Mouse (Mus musculus) urinary bladder, postnatal 25 days (tissue): ENCODE results near the gene 1810043G02Rik.
"Not testable (repeated sequence)": the region's sequence is repeated elsewhere in the genome, so short reads cannot be mapped to it uniquely, and the experiment has no call there.

Experiments
- DNase-seq: peaks from one replicate; pipeline ENCODE4 v3.0.0; 2022; ENCODE audit warnings: low spot score

1810043G02Rik gene

GRCm38 (mm10) chr10:77978351-77979350 lies at the start of gene 1810043G02Rik:
TSS of gene 1810043G02Rik (plus strand) at chr10:77978524.
- peak; percentile 99 for DNase-seq

- no peak for DNase-seq
Observed at GRCm38 (mm10) chr10:77939685-77940084, 38.6 kb upstream of the 1810043G02Rik start.

- DNase-seq = not testable (repeated sequence)
Observed at GRCm38 (mm10) chr10:77950468-77950867, 27.9 kb upstream of the 1810043G02Rik start.

GRCm38 (mm10) chr10:77962725-77963124 lies 15.6 kb upstream of the 1810043G02Rik start:
- DNase-seq = no peak

- DNase-seq = no peak
Observed at GRCm38 (mm10) chr10:77963971-77964370, 14.4 kb upstream of the 1810043G02Rik start.

GRCm38 (mm10) chr10:77969274-77969972 lies 8.9 kb upstream of the 1810043G02Rik start:
- DNase-seq = no peak

GRCm38 (mm10) chr10:77969973-77970325 lies 8.4 kb upstream of the 1810043G02Rik start:
- no peak for DNase-seq

GRCm38 (mm10) chr10:77970481-77970880 lies 7.8 kb upstream of the 1810043G02Rik start, which contains the start of gene Trpm2:
TSS of gene Trpm2 (minus strand) at chr10:77970563.
- DNase-seq = no peak

GRCm38 (mm10) chr10:77971191-77971590 lies 7.1 kb upstream of the 1810043G02Rik start:
- peak; percentile 51 for DNase-seq

GRCm38 (mm10) chr10:77971709-77972553 lies 6.4 kb upstream of the 1810043G02Rik start:
- no peak for DNase-seq

- no peak for DNase-seq
Observed at GRCm38 (mm10) chr10:77974323-77974722, 4.0 kb upstream of the 1810043G02Rik start.

- no peak for DNase-seq
Observed at GRCm38 (mm10) chr10:77974811-77975210, 3.5 kb upstream of the 1810043G02Rik start.

GRCm38 (mm10) chr10:77975653-77976052 lies 2.7 kb upstream of the 1810043G02Rik start:
- DNase-seq = no peak

- DNase-seq = peak; percentile 33
Observed at GRCm38 (mm10) chr10:77976458-77977150, 1.7 kb upstream of the 1810043G02Rik start.

GRCm38 (mm10) chr10:77984660-77985059 lies 6.3 kb downstream of the 1810043G02Rik start:
- DNase-seq = peak; percentile 75

GRCm38 (mm10) chr10:77985775-77986174 lies 7.5 kb downstream of the 1810043G02Rik start:
- DNase-seq = no peak

GRCm38 (mm10) chr10:77995639-77996038 lies 17.3 kb downstream of the 1810043G02Rik start:
- no peak for DNase-seq

GRCm38 (mm10) chr10:78000200-78000599 lies 21.9 kb downstream of the 1810043G02Rik start:
- DNase-seq = no peak

GRCm38 (mm10) chr10:78001796-78002195 lies 23.5 kb downstream of the 1810043G02Rik start:
- DNase-seq = no peak

GRCm38 (mm10) chr10:78002316-78002715 lies 24.0 kb downstream of the 1810043G02Rik start:
- no peak for DNase-seq

- DNase-seq = no peak
Observed at GRCm38 (mm10) chr10:78004479-78005100, 26.3 kb downstream of the 1810043G02Rik start.
